Mouse (Mus musculus): ENCODE measurements around the gene Stard10. TPM values are rescaled to one million over a fixed set of nuclear protein-coding genes. Genes with fewer than 3 reads are reported as not detected.

The Stard10 gene
- polyA plus RNA-seq, 1 experiment = 95.5 TPM

GRCm38 (mm10) chr7:101290401-101290800 lies 26.5 kb upstream of the Stard10 start:
- H3K4me1 ChIP-seq (ENCODE audit: control insufficient read depth, insufficient read depth, low read length) = no peaks in the 10 kb centered on the region
- no peak overlapping the region for H3K27ac ChIP-seq (ENCODE audit: insufficient read depth, low read length)
- TF ChIP-seq POLR2A (IDR thresholded peaks at IDR 0.05; ENCODE audit: extremely low read depth, insufficient read depth, low read length) (no peak), CTCF (IDR thresholded peaks at IDR 0.05; ENCODE audit: extremely low read depth, insufficient read depth, low read length) (no peak)
- no peak overlapping the region for H3K4me3 ChIP-seq (ENCODE audit: insufficient read depth, low read length)

DNA sequence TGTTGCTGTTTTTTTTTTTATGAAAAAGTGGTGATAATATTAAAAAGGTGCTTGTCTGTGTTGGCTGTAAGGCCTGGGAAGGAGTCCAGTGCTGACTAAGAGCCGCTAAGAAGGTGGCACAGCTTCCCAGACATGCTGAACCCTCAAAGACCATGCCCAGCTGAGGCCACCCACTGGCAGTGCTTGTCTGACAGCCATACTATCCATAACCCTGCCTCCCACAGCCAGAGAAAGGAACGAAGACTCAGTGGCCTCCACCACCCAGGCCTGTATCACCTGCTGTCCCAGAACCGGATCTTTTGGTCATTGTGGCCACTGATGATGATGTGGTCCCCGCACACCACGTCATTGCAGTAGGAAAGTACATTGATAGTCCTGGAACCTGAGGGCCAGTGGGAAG lies 25.7 kb upstream of the Stard10 start:
- TF ChIP-seq POLR2A (IDR thresholded peaks at IDR 0.05; ENCODE audit: extremely low read depth, insufficient read depth, low read length) = no peak
- TF ChIP-seq CTCF (IDR thresholded peaks at IDR 0.05; ENCODE audit: extremely low read depth, insufficient read depth, low read length) = no peak
- Histone ChIP-seq H3K27ac (ENCODE audit: insufficient read depth, low read length) (no peak overlapping the region), H3K4me1 (ENCODE audit: control insufficient read depth, insufficient read depth, low read length) (no peaks in the 10 kb centered on the region), H3K4me3 (ENCODE audit: insufficient read depth, low read length) (no peak overlapping the region)

- Histone ChIP-seq H3K4me3 (ENCODE audit: insufficient read depth, low read length) (no peak overlapping the region), H3K27ac (ENCODE audit: insufficient read depth, low read length) (no peak overlapping the region), H3K4me1 (ENCODE audit: control insufficient read depth, insufficient read depth, low read length) (no peaks in the 10 kb centered on the region)
- TF ChIP-seq POLR2A (IDR thresholded peaks at IDR 0.05; ENCODE audit: extremely low read depth, insufficient read depth, low read length) = no peak
- TF ChIP-seq CTCF (IDR thresholded peaks at IDR 0.05; ENCODE audit: extremely low read depth, insufficient read depth, low read length) = no peak
Observed at GRCm38 (mm10) chr7:101291641-101292040, 25.2 kb upstream of the Stard10 start.

GRCm38 (mm10) chr7:101292086-101292485 lies 24.8 kb upstream of the Stard10 start:
- H3K27ac ChIP-seq (ENCODE audit: insufficient read depth, low read length) = no peak overlapping the region
- TF ChIP-seq POLR2A (IDR thresholded peaks at IDR 0.05; ENCODE audit: extremely low read depth, insufficient read depth, low read length) (no peak), CTCF (IDR thresholded peaks at IDR 0.05; ENCODE audit: extremely low read depth, insufficient read depth, low read length) (no peak)
- H3K4me3 ChIP-seq (ENCODE audit: insufficient read depth, low read length) = no peak overlapping the region
- H3K4me1 ChIP-seq (ENCODE audit: control insufficient read depth, insufficient read depth, low read length) = peaks cover 2% of the 10 kb centered on the region; the same call in 1 of the 2 replicates

- Histone ChIP-seq H3K4me1 (ENCODE audit: control insufficient read depth, insufficient read depth, low read length) (peaks cover 3% of the 10 kb centered on the region; the same call in 1 of the 2 replicates), H3K4me3 (ENCODE audit: insufficient read depth, low read length) (no peak overlapping the region), H3K27ac (ENCODE audit: insufficient read depth, low read length) (no peak overlapping the region)
- TF ChIP-seq CTCF (IDR thresholded peaks at IDR 0.05; ENCODE audit: extremely low read depth, insufficient read depth, low read length) (no peak), POLR2A (IDR thresholded peaks at IDR 0.05; ENCODE audit: extremely low read depth, insufficient read depth, low read length) (no peak)
Observed at GRCm38 (mm10) chr7:101292696-101293095, 24.2 kb upstream of the Stard10 start.

GRCm38 (mm10) chr7:101293138-101293537 lies 23.7 kb upstream of the Stard10 start:
- TF ChIP-seq CTCF (IDR thresholded peaks at IDR 0.05; ENCODE audit: extremely low read depth, insufficient read depth, low read length) = no peak
- no peak for TF ChIP-seq POLR2A (IDR thresholded peaks at IDR 0.05; ENCODE audit: extremely low read depth, insufficient read depth, low read length)
- peaks cover 3% of the 10 kb centered on the region; the same call in 1 of the 2 replicates for H3K4me1 ChIP-seq (ENCODE audit: control insufficient read depth, insufficient read depth, low read length)
- no peak overlapping the region for H3K27ac ChIP-seq (ENCODE audit: insufficient read depth, low read length)
- H3K4me3 ChIP-seq (ENCODE audit: insufficient read depth, low read length) = no peak overlapping the region

DNA sequence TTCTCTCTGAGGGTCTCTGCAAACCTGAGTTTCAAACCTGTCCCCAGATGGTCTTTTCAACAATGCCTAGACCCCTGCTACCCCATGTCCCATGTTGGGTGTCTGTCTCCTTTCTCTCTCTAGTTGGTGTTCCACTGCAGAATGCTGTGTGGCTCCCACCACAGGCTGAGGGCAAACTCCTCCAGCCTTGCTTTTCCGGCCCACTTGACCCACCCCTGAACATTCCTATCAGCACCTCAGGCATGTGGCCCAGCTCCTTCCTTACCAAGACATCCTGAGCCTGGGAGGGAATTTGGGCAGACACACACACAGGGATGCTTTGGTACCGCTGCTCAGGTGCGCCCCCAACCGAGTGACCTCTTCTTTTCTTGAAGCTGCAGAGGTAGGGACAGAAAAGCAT lies 23.3 kb upstream of the Stard10 start:
- TF ChIP-seq CTCF (IDR thresholded peaks at IDR 0.05; ENCODE audit: extremely low read depth, insufficient read depth, low read length) = no peak
- TF ChIP-seq POLR2A (IDR thresholded peaks at IDR 0.05; ENCODE audit: extremely low read depth, insufficient read depth, low read length) = no peak
- Histone ChIP-seq H3K4me3 (ENCODE audit: insufficient read depth, low read length) (no peak overlapping the region), H3K27ac (ENCODE audit: insufficient read depth, low read length) (no peak overlapping the region), H3K4me1 (ENCODE audit: control insufficient read depth, insufficient read depth, low read length) (peaks cover 3% of the 10 kb centered on the region; the same call in 1 of the 2 replicates)

DNA sequence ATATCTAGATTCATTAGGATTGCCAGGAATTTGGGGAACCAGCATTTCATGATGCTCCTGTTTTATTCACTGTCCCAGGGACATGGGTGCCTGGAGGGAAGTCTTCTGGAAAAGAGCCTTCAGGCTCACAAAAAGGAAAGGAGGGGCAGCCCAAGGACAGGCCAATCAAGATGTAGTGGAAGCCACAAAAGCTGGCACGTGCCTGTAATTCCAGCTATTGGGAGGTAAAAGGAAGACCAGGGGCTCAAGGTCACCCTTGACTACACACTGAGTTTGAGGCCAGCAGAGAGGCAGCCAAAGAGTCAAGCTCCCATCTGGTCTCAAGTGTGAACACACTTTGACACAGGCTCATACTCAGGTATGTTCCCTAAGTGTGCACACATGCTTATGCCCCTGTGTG lies 21.4 kb upstream of the Stard10 start:
- TF ChIP-seq CTCF (IDR thresholded peaks at IDR 0.05; ENCODE audit: extremely low read depth, insufficient read depth, low read length) = no peak
- TF ChIP-seq POLR2A (IDR thresholded peaks at IDR 0.05; ENCODE audit: extremely low read depth, insufficient read depth, low read length) = no peak
- H3K27ac ChIP-seq (ENCODE audit: insufficient read depth, low read length) = no peak overlapping the region
- peaks cover 3% of the 10 kb centered on the region; the same call in 1 of the 2 replicates for H3K4me1 ChIP-seq (ENCODE audit: control insufficient read depth, insufficient read depth, low read length)
- no peak overlapping the region for H3K4me3 ChIP-seq (ENCODE audit: insufficient read depth, low read length)

- peaks cover 3% of the 10 kb centered on the region; the same call in 1 of the 2 replicates for H3K4me1 ChIP-seq (ENCODE audit: control insufficient read depth, insufficient read depth, low read length)
- peak overlapping the region; percentile 27 for H3K4me3 ChIP-seq (ENCODE audit: insufficient read depth, low read length)
- H3K27ac ChIP-seq (ENCODE audit: insufficient read depth, low read length) = peak overlapping the region; percentile 5; the same call in 1 of the 2 replicates
- TF ChIP-seq CTCF (IDR thresholded peaks at IDR 0.05; ENCODE audit: extremely low read depth, insufficient read depth, low read length) (no peak), POLR2A (IDR thresholded peaks at IDR 0.05; ENCODE audit: extremely low read depth, insufficient read depth, low read length) (peak; percentile 86)
Observed at GRCm38 (mm10) chr7:101296252-101297022, 20.4 kb upstream of the Stard10 start.

DNA sequence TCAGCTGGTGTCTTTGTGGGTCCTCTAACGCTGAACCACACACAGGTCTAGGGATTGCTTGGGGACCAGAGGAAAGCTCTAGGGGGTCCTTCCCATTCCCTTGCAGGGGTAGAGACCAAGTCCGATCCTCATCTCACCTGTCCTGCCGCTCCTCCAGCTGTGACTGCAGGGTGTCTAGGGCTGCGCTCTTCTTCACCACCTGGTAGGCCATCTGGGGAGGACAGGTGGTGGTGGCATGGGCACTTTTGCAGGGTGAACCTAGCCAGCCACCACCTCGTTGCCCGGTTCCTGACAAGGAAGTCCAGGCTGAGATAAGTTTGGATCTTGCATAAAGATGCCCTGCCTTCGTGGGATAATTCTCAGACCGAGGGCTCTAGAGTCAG lies 19.9 kb upstream of the Stard10 start:
- H3K4me3 ChIP-seq (ENCODE audit: insufficient read depth, low read length) = peak overlapping the region; percentile 27
- no peak for TF ChIP-seq CTCF (IDR thresholded peaks at IDR 0.05; ENCODE audit: extremely low read depth, insufficient read depth, low read length)
- TF ChIP-seq POLR2A (IDR thresholded peaks at IDR 0.05; ENCODE audit: extremely low read depth, insufficient read depth, low read length) = no peak
- peak overlapping the region; percentile 5; the same call in 1 of the 2 replicates for H3K27ac ChIP-seq (ENCODE audit: insufficient read depth, low read length)
- H3K4me1 ChIP-seq (ENCODE audit: control insufficient read depth, insufficient read depth, low read length) = peaks cover 3% of the 10 kb centered on the region; the same call in 1 of the 2 replicates

Measured in cortical plate, adult 2 months (tissue).